Mouse (Mus musculus) heart, adult 2 months (tissue): ENCODE data around the gene Gsc2. TPM values are rescaled to one million over a fixed set of nuclear protein-coding genes. Genes with fewer than 3 reads are reported as not detected.

Source experiments
- DNase-seq, 2 experiments: peaks; one replicate each; pipeline ENCODE4 v3.0.0; 2021
- H3K27ac ChIP-seq: fragments of 200-600 bp; 2 replicates; pipeline ENCODE4 v1.8.1; 2022
- H3K27me3 ChIP-seq: fragments of 200-500 bp; 2 replicates; pipeline ENCODE4 v1.6.1; 2012; ENCODE audit warnings: mild to moderate bottlenecking, low read length, inconsistent platforms, mixed read lengths; ENCODE audit not compliant: control insufficient read depth, insufficient read depth
- H3K36me3 ChIP-seq: fragments of 200-500 bp; 2 replicates; pipeline ENCODE4 v1.6.1; 2012; ENCODE audit warnings: low read length, inconsistent platforms; ENCODE audit not compliant: control insufficient read depth, insufficient read depth
- H3K4me1 ChIP-seq: fragments of 200-500 bp; 2 replicates; pipeline ENCODE4 v1.6.1; 2011; ENCODE audit warnings: low read length; ENCODE audit not compliant: control insufficient read depth, insufficient read depth
- H3K4me3 ChIP-seq: fragments of 200-600 bp; 2 replicates; pipeline ENCODE4 v1.8.1; 2022
- H3K79me2 ChIP-seq: fragments of 200-500 bp; replicated peaks from 2 replicates; pipeline ENCODE4 v1.6.1; 2012; ENCODE audit warnings: mild to moderate bottlenecking, inconsistent platforms, low read length, moderate library complexity, mixed read lengths; ENCODE audit not compliant: control insufficient read depth, insufficient read depth
- H3K9ac ChIP-seq: fragments of 200-500 bp; 2 replicates; pipeline ENCODE4 v1.6.1; 2012; ENCODE audit warnings: low read depth, mild to moderate bottlenecking, control low read depth, inconsistent platforms, low read length, mixed read lengths
- CTCF ChIP-seq: fragments of 200-600 bp; IDR thresholded peaks from 2 replicates; pipeline ENCODE4 v1.8.1; 2022; ENCODE audit warnings: antibody characterized with exemption, mild to moderate bottlenecking, moderate library complexity
- EP300 ChIP-seq: fragments of 200-500 bp; IDR thresholded peaks from 2 replicates; pipeline ENCODE4 v1.6.1; 2011; ENCODE audit warnings: low read depth, low read length, control low read depth; ENCODE audit not compliant: insufficient read depth
- POLR2A ChIP-seq: fragments of 200-500 bp; IDR thresholded peaks from 2 replicates; pipeline ENCODE4 v1.6.1; 2011; ENCODE audit warnings: mild to moderate bottlenecking, low read depth, low read length, control low read depth; ENCODE audit not compliant: insufficient read depth
- WGBS: fragments of 180-500 bp; shearing (Covaris S2); methylation state at CpG from one replicate; pipeline ENCODE4 v1.1.7; 2018; 5-methylcytosine and 5-hydroxymethylcytosine counted together
- intact Hi-C: fragments of 180-260 bp; cut with DNase I; formaldehyde crosslinking; loops from one replicate; pipeline ENCODE4 v1.15.1; 2025
- polyA plus RNA-seq: library from polyadenylated mRNA; depleted of rRNA; stranded (reverse); fragments of >200 nt; gene quantifications from 2 replicates; pipeline ENCODE4 v1.2.3, GENCODE M21; 2012
- total RNA-seq, 2 experiments: library from RNA; stranded (reverse); gene quantifications; 2 replicates each; pipeline ENCODE4 v1.2.3; 2021

The Gsc2 gene
- total and polyA plus RNA-seq, 3 experiments: not detected

DNA sequence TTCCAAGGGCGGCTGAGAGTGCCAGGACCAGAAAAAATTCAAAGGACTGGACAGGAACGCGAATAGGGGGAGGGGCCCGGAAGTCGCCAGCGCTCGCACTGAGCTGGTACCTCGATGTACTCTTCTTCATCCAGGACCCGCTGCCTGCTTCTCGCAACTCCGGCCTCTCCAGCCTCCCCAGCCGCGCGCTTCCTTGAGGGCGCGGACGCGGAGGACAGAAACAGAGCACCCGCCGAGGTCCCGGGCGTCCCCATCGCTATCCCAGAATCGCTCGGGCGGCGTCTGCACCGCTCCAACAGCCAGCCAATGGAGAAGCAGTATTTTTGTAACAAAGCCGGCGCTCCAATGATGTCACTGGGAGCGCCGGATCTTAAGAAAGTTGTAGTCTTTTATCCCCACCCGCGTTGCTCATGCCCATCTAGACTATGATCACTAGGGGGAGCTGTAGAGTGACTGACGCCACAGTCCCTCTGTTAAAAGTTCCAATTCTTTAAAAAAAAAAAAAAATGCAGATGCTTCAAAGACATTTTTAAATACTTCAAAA lies 3.7 kb downstream of the Gsc2 start, which contains the start of gene Ess2:
Gene Ess2 (minus strand): TSS at position 297 of the 544 bp plus-strand sequence.
- DNase-seq: peak; percentile 90 to 94

GRCm38 (mm10) chr16:17898462-17898861 lies 16.4 kb downstream of the Gsc2 start, which contains the start of the genes Dgcr2 and Tssk2:
Dgcr2 (minus strand) TSS chr16:17898562.
Tssk2 (plus strand) TSS chr16:17898637.
- Histone ChIP-seq H3K9ac (no peak within 1 kb of the TSS), H3K4me3 (no peak within 1 kb of the TSS), H3K79me2 (no peaks in the 10 kb centered on the region), H3K27ac (no peak within 1 kb of the TSS), H3K4me1 (no peaks in the 10 kb centered on the region), H3K27me3 (no peaks in the 10 kb centered on the region), H3K36me3 (no peaks in the 10 kb centered on the region)
- intact Hi-C loops: no loop called here
- 91% methylated on average over 14 of the region's 14 CpGs for WGBS
- no peak for DNase-seq
- no peak for TF ChIP-seq EP300
- TF ChIP-seq POLR2A: no peak
- TF ChIP-seq CTCF: no peak

More for the DNA sequence above, 3.7 kb downstream of the Gsc2 start, which contains the start of gene Ess2:
- H3K27me3 ChIP-seq: peaks cover 10% of the 10 kb centered on the region
- H3K4me3 ChIP-seq: peak within 1 kb of the TSS; percentile 59
- H3K27ac ChIP-seq: peak within 1 kb of the TSS; percentile 79
- no peaks in the 10 kb centered on the region for H3K79me2 ChIP-seq
- intact Hi-C loops: loop anchor here (1.0 to 5.0 kb wide), 3 partner anchors 11 to 136 kb away; no protein-coding TSS in a partner anchor
- WGBS: under 1% methylated on average over 35 of the region's 35 CpGs
- TF ChIP-seq POLR2A (peak; percentile 74), EP300 (0 out of 2 replicates have a peak, but pooled peaks have one; percentile 21), CTCF (peak; percentile 99)
- H3K36me3 ChIP-seq: no peaks in the 10 kb centered on the region
- peaks cover 5% of the 10 kb centered on the region for H3K4me1 ChIP-seq
- H3K9ac ChIP-seq: peak within 1 kb of the TSS; percentile 81

- TF ChIP-seq CTCF: no peak
- TF ChIP-seq EP300: no peak
- TF ChIP-seq POLR2A: no peak
- intact Hi-C loops: no loop called here
These were observed 18.8 kb downstream of the Gsc2 start for GRCm38 (mm10) chr16:17896091-17896490.

GRCm38 (mm10) chr16:17893923-17894322 lies 20.9 kb downstream of the Gsc2 start, which contains the start of gene Tssk1:
Tssk1 (plus strand) TSS chr16:17894223.
- no peak for DNase-seq
- WGBS: 83% methylated on average over 2 of the region's 2 CpGs
- H3K4me3 ChIP-seq: no peak within 1 kb of the TSS
- H3K79me2 ChIP-seq: peaks cover 6% of the 10 kb centered on the region; the same call in 1 of the 2 replicates
- H3K9ac ChIP-seq: no peak within 1 kb of the TSS
- H3K4me1 ChIP-seq: peaks cover 8% of the 10 kb centered on the region
- H3K27me3 ChIP-seq: no peaks in the 10 kb centered on the region
- no peak within 1 kb of the TSS for H3K27ac ChIP-seq
- TF ChIP-seq POLR2A: no peak
- TF ChIP-seq CTCF: no peak
- no peak for TF ChIP-seq EP300
- intact Hi-C loops: no loop called here
- H3K36me3 ChIP-seq: peaks cover 3% of the 10 kb centered on the region; the same call in 1 of the 2 replicates

More at GRCm38 (mm10) chr16:17896091-17896490, 18.8 kb downstream of the Gsc2 start:
- Histone ChIP-seq H3K27me3 (no peaks in the 10 kb centered on the region), H3K9ac (no peak overlapping the region), H3K36me3 (no peaks in the 10 kb centered on the region), H3K4me1 (no peaks in the 10 kb centered on the region; the same call in 1 of the 2 replicates), H3K27ac (no peak overlapping the region), H3K4me3 (no peak overlapping the region), H3K79me2 (no peaks in the 10 kb centered on the region)
- DNase-seq: no peak

GRCm38 (mm10) chr16:17892606-17893005 lies 22.3 kb downstream of the Gsc2 start:
- H3K27me3 ChIP-seq: no peaks in the 10 kb centered on the region
- H3K36me3 ChIP-seq: peaks cover 3% of the 10 kb centered on the region; the same call in 1 of the 2 replicates
- peak; percentile 52 to 60 for DNase-seq
- WGBS: 12% methylated on average over 3 of the region's 3 CpGs
- peak overlapping the region; percentile 98 for H3K27ac ChIP-seq
- H3K4me1 ChIP-seq: peaks cover 8% of the 10 kb centered on the region
- peaks cover 6% of the 10 kb centered on the region; the same call in 1 of the 2 replicates for H3K79me2 ChIP-seq
- TF ChIP-seq EP300 (no peak), POLR2A (no peak), CTCF (no peak)
- H3K4me3 ChIP-seq: no peak overlapping the region
- H3K9ac ChIP-seq: no peak overlapping the region
- intact Hi-C loops: loop anchor here (1.0 kb wide), 1 partner anchor 18 kb away; no protein-coding TSS in a partner anchor

DNA sequence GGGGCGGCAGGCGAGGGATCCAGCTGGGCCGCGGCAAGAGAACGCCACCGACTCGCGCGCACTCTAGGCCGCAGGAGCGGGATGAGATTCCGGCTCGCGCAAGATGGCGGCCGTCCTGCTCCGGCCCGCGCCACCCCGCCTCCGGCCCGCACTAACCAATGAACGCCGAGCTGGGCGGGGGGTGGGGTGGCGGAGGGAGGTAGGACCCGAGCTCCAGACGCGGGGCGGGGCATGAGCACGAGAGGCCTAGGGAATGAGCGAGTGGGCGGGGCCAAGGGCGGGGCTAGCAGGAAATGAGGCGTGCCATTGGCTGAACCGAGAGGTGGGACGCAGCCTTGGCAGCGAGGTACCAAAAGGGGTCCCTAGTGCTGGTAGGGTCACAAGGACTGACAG lies 23.3 kb downstream of the Gsc2 start, which contains the start of gene Gm20518:
Gene Gm20518 (minus strand): TSS at position 105 of the 393 bp plus-strand sequence.
- H3K27ac ChIP-seq: peak within 1 kb of the TSS; percentile 98
- peak within 1 kb of the TSS; percentile 76 for H3K4me3 ChIP-seq
- peaks cover 8% of the 10 kb centered on the region; the same call in 1 of the 2 replicates for H3K79me2 ChIP-seq
- H3K27me3 ChIP-seq: no peaks in the 10 kb centered on the region
- peaks cover 3% of the 10 kb centered on the region; the same call in 1 of the 2 replicates for H3K36me3 ChIP-seq
- TF ChIP-seq CTCF (no peak), EP300 (no peak), POLR2A (peak; percentile 84)
- peaks cover 8% of the 10 kb centered on the region for H3K4me1 ChIP-seq
- intact Hi-C loops: no loop called here
- WGBS: under 1% methylated on average over 38 of the region's 38 CpGs
- peak; percentile 99 for DNase-seq
- peak within 1 kb of the TSS; percentile 87 for H3K9ac ChIP-seq
